Mouse (Mus musculus): ENCODE measurements around the gene Epn2. TPM values are rescaled to one million over a fixed set of nuclear protein-coding genes. Genes with fewer than 3 reads are reported as not detected.

Gene Epn2
- total RNA-seq, 2 experiments from 2014 or later: 13.9 to 20.4 TPM

- no peak for DNase-seq
- intact Hi-C loops (cut with DNase I): no loop called here
Measured at GRCm38 (mm10) chr11:61550631-61551030, 28.9 kb downstream of the Epn2 start.

- intact Hi-C loops (cut with DNase I): no loop called here
- no peak for DNase-seq
Measured at GRCm38 (mm10) chr11:61547710-61548109, 31.8 kb downstream of the Epn2 start.

- DNase-seq: no peak
- intact Hi-C loops (cut with DNase I): no loop called here
Measured at GRCm38 (mm10) chr11:61546452-61546851, 33.0 kb downstream of the Epn2 start.

GRCm38 (mm10) chr11:61545586-61545985 is 33.9 kb downstream of the Epn2 start:
- intact Hi-C loops (cut with DNase I): no loop called here
- no peak for DNase-seq

GRCm38 (mm10) chr11:61541106-61541505 is 38.4 kb downstream of the Epn2 start:
- DNase-seq: no peak

GRCm38 (mm10) chr11:61540642-61541041 is 38.8 kb downstream of the Epn2 start:
- intact Hi-C loops (cut with DNase I): no loop called here
- no peak for DNase-seq

More at GRCm38 (mm10) chr11:61541106-61541505, 38.4 kb downstream of the Epn2 start:
- intact Hi-C loops (cut with DNase I): no loop called here

GRCm38 (mm10) chr11:61537362-61537761 is 42.1 kb downstream of the Epn2 start:
- DNase-seq: no peak
- intact Hi-C loops (cut with DNase I): no loop called here

- intact Hi-C loops (cut with DNase I): no loop called here
- DNase-seq: no peak
Measured at GRCm38 (mm10) chr11:61536952-61537351, 42.5 kb downstream of the Epn2 start.

- no peak for DNase-seq
- intact Hi-C loops (cut with DNase I): no loop called here
Measured at GRCm38 (mm10) chr11:61535530-61535929, 44.0 kb downstream of the Epn2 start.

GRCm38 (mm10) chr11:61533571-61533970 is 45.9 kb downstream of the Epn2 start:
- intact Hi-C loops (cut with DNase I): loop anchor here (5.0 kb wide), 1 partner anchor 84 kb away; no protein-coding TSS in a partner anchor
- no peak for DNase-seq

- intact Hi-C loops (cut with DNase I): loop anchor here (5.0 kb wide), 1 partner anchor 84 kb away; no protein-coding TSS in a partner anchor
- DNase-seq: no peak
Measured at GRCm38 (mm10) chr11:61532820-61533219, 46.7 kb downstream of the Epn2 start.

- intact Hi-C loops (cut with DNase I): no loop called here
- no peak for DNase-seq
Measured at GRCm38 (mm10) chr11:61529268-61529713, 50.2 kb downstream of the Epn2 start.

- no peak for DNase-seq
- intact Hi-C loops (cut with DNase I): no loop called here
Measured at GRCm38 (mm10) chr11:61526872-61527271, 52.6 kb downstream of the Epn2 start.

GRCm38 (mm10) chr11:61519484-61520107 is 59.9 kb downstream of the Epn2 start:
- intact Hi-C loops (cut with DNase I): loop anchor here (5.0 kb wide), 1 partner anchor 103 kb away; no protein-coding TSS in a partner anchor
- no peak for DNase-seq

- intact Hi-C loops (cut with DNase I): loop anchor here (5.0 kb wide), 1 partner anchor 103 kb away; no protein-coding TSS in a partner anchor
Measured at GRCm38 (mm10) chr11:61518871-61519270, 60.6 kb downstream of the Epn2 start.

GRCm38 (mm10) chr11:61517971-61518370 is 61.5 kb downstream of the Epn2 start:
- no peak for DNase-seq
- intact Hi-C loops (cut with DNase I): loop anchor here (5.0 kb wide), 1 partner anchor 104 kb away; no protein-coding TSS in a partner anchor

More at GRCm38 (mm10) chr11:61518871-61519270, 60.6 kb downstream of the Epn2 start:
- DNase-seq: no peak

- intact Hi-C loops (cut with DNase I): loop anchor here (5.0 kb wide), 2 partner anchors 107 to 207 kb away; partner anchors contain the start of gene Slc5a10
- DNase-seq: no peak
Measured at GRCm38 (mm10) chr11:61514953-61515352, 64.5 kb downstream of the Epn2 start.

GRCm38 (mm10) chr11:61504713-61505257 is 74.7 kb downstream of the Epn2 start, which contains the start of gene B9d1:
Gene B9d1 (plus strand): TSS chr11:61505144.
- intact Hi-C loops (cut with DNase I): loop anchor here (5.0 kb wide), 3 partner anchors 73 to 157 kb away; partner anchors contain the start of gene Epn2
- DNase-seq: peak; percentile 91 to 95

- DNase-seq: no peak
- intact Hi-C loops (cut with DNase I): loop anchor here (5.0 kb wide), 1 partner anchor 87 kb away; no protein-coding TSS in a partner anchor
Measured at GRCm38 (mm10) chr11:61503933-61504332, 75.6 kb downstream of the Epn2 start.

GRCm38 (mm10) chr11:61498736-61499504 is 80.6 kb downstream of the Epn2 start:
- DNase-seq: no peak
- intact Hi-C loops (cut with DNase I): no loop called here

GRCm38 (mm10) chr11:61497490-61497889 is 82.0 kb downstream of the Epn2 start:
- intact Hi-C loops (cut with DNase I): no loop called here
- no peak for DNase-seq

All from gastrocnemius, postnatal 36 days (tissue).